Mouse (Mus musculus) CH12.LX (cell line): ENCODE data around the gene Lrrc4. TPM values are rescaled to one million over a fixed set of nuclear protein-coding genes. Genes with fewer than 3 reads are reported as not detected.

Source experiments
- DNase-seq: peaks from one replicate; pipeline ENCODE4 v3.0.0-alpha.2; 2013; ENCODE audit errors: extremely low read depth
- H3K27ac ChIP-seq: 2 replicates; pipeline ENCODE4 v1.5.1; 2012; ENCODE audit warnings: low read depth, mild to moderate bottlenecking, control low read depth, moderate library complexity; ENCODE audit not compliant: insufficient read depth
- H3K27me3 ChIP-seq: replicated peaks from 2 replicates; pipeline ENCODE3; 2012; ENCODE audit warnings: inconsistent platforms
- H3K36me3 ChIP-seq, 2 experiments: replicated peaks in 1 of 2; 2 replicates each; pipeline versions ENCODE3 to v1.6.1; 2012; ENCODE audit warnings: inconsistent platforms in 1 of 2, low read length in 1 of 2, mild to moderate bottlenecking in 1 of 2, mixed read lengths in 1 of 2, moderate library complexity in 1 of 2; ENCODE audit not compliant: control insufficient read depth in 1 of 2, insufficient read depth in 1 of 2
- H3K4me1 ChIP-seq, 2 experiments: 2 replicates each; pipeline ENCODE4 v1.6.1; 2012; ENCODE audit warnings: inconsistent platforms in 1 of 2, moderate library complexity in 1 of 2; ENCODE audit not compliant: insufficient read depth in 2 of 2, control insufficient read depth in 1 of 2
- H3K4me2 ChIP-seq: 2 replicates; pipeline ENCODE4 v1.6.1; 2012; ENCODE audit warnings: low read depth, mild to moderate bottlenecking, control low read depth; ENCODE audit not compliant: poor library complexity, insufficient read depth, severe bottlenecking
- H3K4me3 ChIP-seq, 3 experiments: fragments of 150-350 bp in 1 of 3; sonication (generic) in 1 of 3; replicated peaks in 1 of 3; 2 replicates each; pipeline versions ENCODE3 to v1.5.1; 2011 to 2012; ENCODE audit warnings: low read depth in 2 of 3, low read length in 2 of 3, mild to moderate bottlenecking in 2 of 3, moderate library complexity in 2 of 3, control low read depth in 1 of 3, improper control_type of control experiment in 1 of 3, inconsistent platforms in 1 of 3, mixed read lengths in 1 of 3; ENCODE audit not compliant: poor library complexity in 1 of 3
- H3K79me2 ChIP-seq: replicated peaks from 2 replicates; pipeline ENCODE4 v1.6.1; 2012; ENCODE audit warnings: mild to moderate bottlenecking, moderate library complexity; ENCODE audit not compliant: control insufficient read depth, poor library complexity, insufficient read depth, severe bottlenecking; ENCODE audit errors: extremely low read depth
- H3K9ac ChIP-seq: 2 replicates; pipeline ENCODE4 v1.6.1; 2012; ENCODE audit warnings: low read depth, mild to moderate bottlenecking, control low read depth, moderate library complexity; ENCODE audit not compliant: insufficient read depth
- H3K9me3 ChIP-seq: replicated peaks from 2 replicates; pipeline ENCODE3; 2012; ENCODE audit warnings: low read length, inconsistent platforms, mixed read lengths
- CTCF ChIP-seq, 2 experiments: IDR thresholded peaks in 1 of 2; conservative IDR thresholded peaks in 1 of 2; 2 replicates each; pipeline ENCODE4 v1.5.1; 2011 to 2012; ENCODE audit warnings: low read depth in 2 of 2, low read length in 2 of 2, improper control_type of control experiment in 1 of 2, inconsistent platforms in 1 of 2, mild to moderate bottlenecking in 1 of 2, moderate library complexity in 1 of 2
- E2F4 ChIP-seq: IDR thresholded peaks from 2 replicates; pipeline ENCODE4 v1.6.1; 2011; ENCODE audit warnings: low read depth, low read length, improper control_type of control experiment; ENCODE audit not compliant: insufficient replicate concordance
- ELF1 ChIP-seq: IDR thresholded peaks from 2 replicates; pipeline ENCODE4 v1.6.1; 2014; ENCODE audit warnings: low read depth, mild to moderate bottlenecking, inconsistent platforms, low read length, improper control_type of control experiment
- ETS1 ChIP-seq: conservative IDR thresholded peaks from 2 replicates; pipeline ENCODE4 v1.6.1; 2012; ENCODE audit warnings: low read depth, mild to moderate bottlenecking, inconsistent platforms, low read length, improper control_type of control experiment, moderate library complexity
- HCFC1 ChIP-seq: IDR thresholded peaks from 2 replicates; pipeline ENCODE4 v1.6.1; 2012; ENCODE audit warnings: low read depth, mild to moderate bottlenecking, inconsistent platforms, low read length, improper control_type of control experiment
- JUN ChIP-seq: IDR thresholded peaks from 2 replicates; pipeline ENCODE4 v1.6.1; 2011; ENCODE audit warnings: low read depth, mild to moderate bottlenecking, low read length, improper control_type of control experiment, moderate library complexity; ENCODE audit not compliant: insufficient read depth
- KAT2A ChIP-seq: IDR thresholded peaks from 2 replicates; pipeline ENCODE4 v1.6.1; 2012; ENCODE audit warnings: low read length, improper control_type of control experiment, inconsistent platforms; ENCODE audit not compliant: insufficient replicate concordance
- MAX ChIP-seq: IDR thresholded peaks from 2 replicates; pipeline ENCODE4 v1.6.1; 2011; ENCODE audit warnings: low read length, improper control_type of control experiment
- MAZ ChIP-seq: IDR thresholded peaks from 2 replicates; pipeline ENCODE4 v1.6.1; 2012; ENCODE audit warnings: low read depth, mild to moderate bottlenecking, inconsistent platforms, low read length, improper control_type of control experiment, moderate library complexity
- MEF2A ChIP-seq: IDR thresholded peaks from 2 replicates; pipeline ENCODE4 v1.6.1; 2014; ENCODE audit warnings: low read depth, mild to moderate bottlenecking, inconsistent platforms, low read length, improper control_type of control experiment, borderline replicate concordance
- MXI1 ChIP-seq: IDR thresholded peaks from 2 replicates; pipeline ENCODE4 v1.6.1; 2011; ENCODE audit warnings: mild to moderate bottlenecking, low read depth, low read length, improper control_type of control experiment
- NRF1 ChIP-seq: IDR thresholded peaks from 2 replicates; pipeline ENCODE4 v1.6.1; 2014; ENCODE audit warnings: low read depth, mild to moderate bottlenecking, inconsistent platforms, low read length, improper control_type of control experiment, moderate library complexity
- PAX5 ChIP-seq: IDR thresholded peaks from 2 replicates; pipeline ENCODE4 v1.6.1; 2012; ENCODE audit warnings: low read length, inconsistent platforms, mixed read lengths
- POLR2AphosphoS2 ChIP-seq: IDR thresholded peaks from 2 replicates; pipeline ENCODE4 v1.6.1; 2011; ENCODE audit warnings: low read depth, low read length, improper control_type of control experiment
- RCOR1 ChIP-seq: conservative IDR thresholded peaks from 2 replicates; pipeline ENCODE4 v1.6.1; 2012; ENCODE audit warnings: low read depth, mild to moderate bottlenecking, inconsistent platforms, low read length, improper control_type of control experiment
- TBP ChIP-seq: conservative IDR thresholded peaks from 2 replicates; pipeline ENCODE4 v1.6.1; 2011; ENCODE audit warnings: low read depth, low read length, improper control_type of control experiment
- UBTF ChIP-seq: IDR thresholded peaks from 2 replicates; pipeline ENCODE4 v1.6.1; 2012; ENCODE audit warnings: low read depth, mild to moderate bottlenecking, inconsistent platforms, low read length, improper control_type of control experiment, moderate library complexity
- USF1 ChIP-seq: IDR thresholded peaks from 2 replicates; pipeline ENCODE4 v1.6.1; 2014; ENCODE audit warnings: low read depth, mild to moderate bottlenecking, inconsistent platforms, low read length, improper control_type of control experiment
- USF2 ChIP-seq: conservative IDR thresholded peaks from 2 replicates; pipeline ENCODE4 v1.6.1; 2011; ENCODE audit warnings: low read depth, low read length, improper control_type of control experiment
- ZC3H11A ChIP-seq: IDR thresholded peaks from 2 replicates; pipeline ENCODE4 v1.6.1; 2012; ENCODE audit warnings: low read depth, mild to moderate bottlenecking, inconsistent platforms, low read length, improper control_type of control experiment
- ZKSCAN1 ChIP-seq: IDR thresholded peaks from 2 replicates; pipeline ENCODE4 v1.6.1; 2012; ENCODE audit warnings: low read depth, inconsistent platforms, low read length, improper control_type of control experiment, borderline replicate concordance
- ZMIZ1 ChIP-seq: IDR thresholded peaks from 2 replicates; pipeline ENCODE4 v1.6.1; 2012; ENCODE audit warnings: low read depth, mild to moderate bottlenecking, inconsistent platforms, low read length, improper control_type of control experiment
- ZNF384 ChIP-seq: IDR thresholded peaks from 2 replicates; pipeline ENCODE4 v1.6.1; 2012; ENCODE audit warnings: low read depth, low read length, improper control_type of control experiment, inconsistent platforms
- dilution Hi-C: fragments of 300-500 bp; cut with MboI; formaldehyde crosslinking; loops from 2 replicates; pipeline ENCODE4 v1.14.3; 2020; ENCODE audit warnings: low sequenced_read_pairs; ENCODE audit not compliant: extremely low pct_unique_long_range_greater_than_20kb, extremely low pct_ligation_motif_present
- in situ Hi-C: fragments of 300-500 bp; cut with MboI; formaldehyde crosslinking; loops from 3 replicates; pipeline ENCODE4 v1.14.3; 2019; ENCODE audit warnings: low sequenced_read_pairs, low pct_ligation_motif_present, low pct_unique_long_range_greater_than_20kb, mixed read lengths
- polyA plus RNA-seq: library from polyadenylated mRNA; unstranded; fragments of >175 nt; gene quantifications from 2 replicates; pipeline ENCODE4 v1.2.1, GENCODE M21; 2012; ENCODE audit warnings: low read depth; ENCODE audit not compliant: insufficient read length
- total RNA-seq, 2 experiments: library from RNA; depleted of rRNA; stranded (reverse); fragments of 300-350 nt in 1 of 2; fragments of >200 nt in 1 of 2; gene quantifications; 2 replicates each; pipeline ENCODE4 v1.2.3; 2012 to 2014

Lrrc4 gene
- total and polyA plus RNA-seq, 3 experiments, result 0.09 to 0.55 TPM; not detected in 1

- TF ChIP-seq MEF2A, result no peak
- TF ChIP-seq ELF1, result no peak
- no peak for TF ChIP-seq USF1
- TF ChIP-seq ZC3H11A, result no peak
- no peak for TF ChIP-seq MXI1
- TF ChIP-seq TBP, result no peak
- TF ChIP-seq HCFC1, result no peak
- no peak for TF ChIP-seq POLR2AphosphoS2
- no peak for TF ChIP-seq JUN
- TF ChIP-seq RCOR1, result no peak
- no peak for TF ChIP-seq UBTF
- no peak for TF ChIP-seq KAT2A
- TF ChIP-seq MAZ, result no peak
- dilution Hi-C loops (no loop called here), in situ Hi-C loops (no loop called here)
- Histone ChIP-seq H3K9ac (no peak overlapping the region), H3K36me3 (peaks cover 21 to 76% of the 10 kb centered on the region in 2 experiments), H3K4me1 (peaks cover 3 to 22% of the 10 kb centered on the region in 2 experiments; a peak in 3 of 4 replicates), H3K4me3 (no peak overlapping the region), H3K9me3 (peaks cover 22% of the 10 kb centered on the region), H3K4me2 (no peak overlapping the region), H3K27me3 (no peaks in the 10 kb centered on the region), H3K79me2 (0 out of 2 replicates have a peak, but pooled peaks cover 2% of the 10 kb centered on the region), H3K27ac (no peak overlapping the region)
- no peak for DNase-seq
Measured at GRCm38 (mm10) chr6:28826689-28827389, 4.7 kb downstream of the Lrrc4 start.

- Histone ChIP-seq H3K27ac (no peak overlapping the region), H3K9me3 (peaks cover 13% of the 10 kb centered on the region), H3K4me2 (no peak overlapping the region), H3K9ac (no peak overlapping the region), H3K4me3 (no peak overlapping the region), H3K79me2 (0 out of 2 replicates have a peak, but pooled peaks cover 3% of the 10 kb centered on the region), H3K36me3 (peaks cover 13 to 76% of the 10 kb centered on the region in 2 experiments), H3K4me1 (peaks cover 3 to 32% of the 10 kb centered on the region in 2 experiments; a peak in 3 of 4 replicates), H3K27me3 (no peaks in the 10 kb centered on the region)
- dilution Hi-C loops (no loop called here), in situ Hi-C loops (no loop called here)
- no peak for DNase-seq
- TF ChIP-seq USF2 (no peak), ZMIZ1 (no peak), ETS1 (no peak), ZNF384 (no peak), MAX (no peak), POLR2AphosphoS2 (no peak), NRF1 (no peak), MEF2A (no peak), E2F4 (no peak), HCFC1 (no peak), ZKSCAN1 (no peak), CTCF (conservative IDR thresholded peaks at IDR 0.05 in 1 of 2, IDR thresholded peaks at IDR 0.05 in 1 of 2; ENCODE audit: low read depth in 2 of 2, low read length in 2 of 2) (no peak), PAX5 (no peak), ELF1 (no peak), MXI1 (no peak), KAT2A (no peak)
Measured at GRCm38 (mm10) chr6:28825894-28826293, 5.7 kb downstream of the Lrrc4 start.
